Mouse (Mus musculus) heart, adult 8-10 months (tissue): ENCODE data around the gene Ptpn14. TPM values are rescaled to one million over a fixed set of nuclear protein-coding genes. Genes with fewer than 3 reads are reported as not detected.
A peak's percentile ranks its signal among the peaks of the same experiment; 100 is the strongest.
"Not testable (repeated sequence)": the region's sequence is repeated elsewhere in the genome, so short reads cannot be mapped to it uniquely, and the experiment has no call there.

Experiments used
- DNase-seq: peaks from one replicate; pipeline ENCODE4 v3.0.0; 2022; ENCODE audit warnings: low spot score
- total RNA-seq, 4 experiments: library from RNA; stranded (reverse); gene quantifications; 2 replicates each; pipeline ENCODE4 v1.2.4; 2022

The Ptpn14 gene
- 10 to 100 TPM; 31.2 to 35.9 (median 33.9) TPM for total RNA-seq

DNA sequence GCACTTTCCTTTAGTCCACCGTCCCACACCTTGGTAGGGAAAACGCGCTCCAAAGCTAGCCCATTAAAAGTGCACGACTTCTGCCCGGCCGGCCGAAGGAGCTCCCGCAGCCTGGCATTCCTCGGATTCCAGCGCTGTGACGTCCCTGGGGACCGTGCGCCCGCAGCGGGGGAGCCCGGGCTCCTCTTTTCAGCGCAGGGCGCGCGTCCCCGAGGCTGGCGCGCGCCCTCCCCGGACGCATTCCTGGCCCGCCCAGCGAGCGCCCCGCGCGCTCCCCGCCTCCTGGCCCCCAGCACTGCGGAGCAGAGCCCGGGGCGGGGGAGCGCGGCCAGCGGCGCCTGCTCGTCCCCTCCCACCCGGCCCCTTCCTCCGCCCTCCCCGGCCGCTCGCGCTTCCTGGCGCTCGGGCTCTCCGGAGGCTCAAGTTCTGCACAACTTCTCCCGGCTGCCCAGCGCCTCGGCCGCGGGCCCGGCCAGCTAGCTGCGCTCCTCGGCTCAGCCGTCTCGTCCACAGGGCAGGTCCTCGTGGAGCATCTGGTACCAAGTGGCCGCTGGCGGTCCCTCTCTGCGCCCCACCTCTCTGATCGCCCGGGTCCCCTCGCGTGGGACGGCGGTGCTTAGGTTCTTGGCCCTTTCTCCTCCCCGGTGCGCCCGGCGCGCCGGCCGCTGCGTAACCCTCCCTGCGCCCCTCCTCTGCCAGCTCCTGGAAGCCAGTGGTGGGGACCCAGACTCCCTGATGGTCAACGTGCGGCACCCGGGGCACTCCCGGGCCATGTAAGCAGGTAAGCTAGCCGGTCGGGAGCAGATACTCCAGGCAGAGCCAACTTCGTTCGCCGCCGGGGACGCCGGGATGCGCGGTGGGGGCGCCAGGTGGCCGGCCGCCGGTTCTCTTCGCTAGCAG, at the start of gene Ptpn14:
Gene Ptpn14 (plus strand): TSS at position 385 of the 900 bp plus-strand sequence.
- peak; percentile 72 for DNase-seq

GRCm38 (mm10) chr1:189679555-189679954, 48.5 kb upstream of the Ptpn14 start:
- DNase-seq: peak; percentile 40

GRCm38 (mm10) chr1:189684786-189685415, 43.2 kb upstream of the Ptpn14 start:
- DNase-seq: no peak

DNA sequence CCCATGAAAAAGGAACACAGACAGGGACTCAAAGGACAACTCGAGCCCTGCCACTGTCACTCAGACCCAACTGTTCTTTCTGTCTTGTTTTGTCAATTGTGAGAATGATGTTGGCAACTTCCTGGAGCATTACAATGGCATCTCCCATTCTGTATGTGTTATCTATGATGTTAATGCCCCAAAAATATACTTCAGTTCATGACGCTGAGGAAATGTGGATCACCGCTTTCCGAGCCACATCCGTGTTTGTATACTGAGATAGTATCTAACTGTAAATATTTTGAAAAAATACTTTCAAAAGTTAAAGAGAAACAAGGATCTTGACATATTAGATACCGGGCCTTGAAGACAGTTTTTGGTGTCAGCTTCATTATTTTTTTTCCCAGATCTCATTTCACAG, 42.0 kb upstream of the Ptpn14 start:
- DNase-seq: no peak

- peak; percentile 99 for DNase-seq
Measured at GRCm38 (mm10) chr1:189687654-189688387, 40.2 kb upstream of the Ptpn14 start, which contains the start of gene Cenpf. Gene Cenpf, minus strand, starts transcription at chr1:189688086.

GRCm38 (mm10) chr1:189688388-189688750, 39.7 kb upstream of the Ptpn14 start:
- no peak for DNase-seq

DNA sequence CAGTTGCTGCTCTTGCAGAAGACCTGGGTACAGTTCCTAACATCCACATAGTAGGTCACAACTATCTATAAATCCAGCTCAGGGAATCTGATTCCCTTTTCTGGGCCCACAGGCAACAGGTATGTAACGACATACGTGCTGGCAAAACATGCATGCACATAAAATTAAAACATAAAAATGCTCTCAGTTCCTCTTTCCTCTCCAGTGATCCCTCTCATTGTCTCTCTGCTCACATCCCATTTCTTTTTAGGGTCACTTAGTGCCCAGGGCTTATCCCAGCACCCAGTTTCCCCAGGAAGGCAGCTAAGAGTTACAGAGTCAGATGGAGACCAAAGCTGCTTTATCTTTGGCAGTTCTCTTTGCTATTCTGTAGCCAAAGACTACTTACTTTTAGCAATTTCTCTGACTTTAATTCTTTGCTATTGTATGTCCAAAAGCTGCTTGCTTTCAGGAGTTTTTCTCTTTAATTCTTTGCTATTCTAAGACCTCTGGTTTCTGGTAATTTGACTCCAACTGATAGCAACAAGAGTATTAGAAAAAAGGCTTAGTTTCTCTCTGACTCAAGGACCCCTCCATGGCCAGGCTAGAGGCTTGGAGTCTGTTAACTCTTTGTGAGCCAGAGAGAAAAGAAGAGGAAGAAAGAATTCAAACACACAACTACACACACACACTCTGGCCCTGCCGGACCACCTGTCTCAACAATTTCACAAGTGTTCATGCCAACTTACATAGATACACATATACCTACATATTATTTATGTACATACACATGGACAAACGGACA, 38.8 kb upstream of the Ptpn14 start:
- DNase-seq: no peak

GRCm38 (mm10) chr1:189692442-189692841, 35.6 kb upstream of the Ptpn14 start:
- not testable (repeated sequence) for DNase-seq

GRCm38 (mm10) chr1:189694391-189694790, 33.7 kb upstream of the Ptpn14 start:
- DNase-seq: no peak

- DNase-seq: no peak
Measured at GRCm38 (mm10) chr1:189695321-189695720, 32.7 kb upstream of the Ptpn14 start.

- DNase-seq: peak; percentile 14
Measured at GRCm38 (mm10) chr1:189698416-189698815, 29.7 kb upstream of the Ptpn14 start.

DNA sequence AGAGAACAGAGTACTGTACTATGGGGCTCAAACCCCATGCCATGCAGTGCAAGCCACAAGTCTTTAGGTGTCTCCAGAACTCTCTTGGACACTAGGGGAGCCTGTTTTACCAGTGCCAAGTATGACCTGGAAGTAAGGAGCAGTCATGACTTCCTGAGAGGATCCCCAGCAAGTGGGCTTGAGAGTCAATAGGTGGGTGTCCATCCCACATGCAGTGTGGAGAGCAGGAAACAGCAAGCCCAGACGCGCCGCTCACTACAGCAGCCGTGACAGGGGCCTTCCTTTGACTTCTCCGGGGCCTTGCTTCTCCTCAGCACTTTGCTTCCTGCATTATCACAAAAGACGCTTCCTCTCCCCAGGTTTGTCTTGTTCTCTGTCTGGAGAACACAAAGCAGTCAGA, 27.9 kb upstream of the Ptpn14 start:
- no peak for DNase-seq

- peak; percentile 64 for DNase-seq
Measured at GRCm38 (mm10) chr1:189700990-189701389, 27.1 kb upstream of the Ptpn14 start.

DNA sequence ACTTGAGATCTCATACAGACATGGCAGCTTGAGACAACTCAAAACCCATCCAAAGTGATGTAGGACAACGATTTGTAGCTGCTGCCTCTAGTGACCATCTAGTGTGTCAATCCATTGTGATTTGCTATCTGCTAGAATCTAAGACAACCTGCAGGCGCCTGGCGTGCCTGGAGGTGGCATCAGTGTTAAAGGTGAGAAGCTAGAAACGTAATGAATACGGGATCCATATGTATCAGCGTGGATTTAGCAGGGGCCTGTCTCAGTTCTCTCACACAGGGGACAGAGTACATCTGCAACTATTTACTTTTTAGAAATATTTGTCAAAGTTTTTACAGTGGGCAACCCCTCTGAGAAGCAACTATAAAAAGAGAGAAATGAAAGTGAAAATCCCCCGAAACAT, 24.9 kb upstream of the Ptpn14 start:
- DNase-seq: no peak

DNA sequence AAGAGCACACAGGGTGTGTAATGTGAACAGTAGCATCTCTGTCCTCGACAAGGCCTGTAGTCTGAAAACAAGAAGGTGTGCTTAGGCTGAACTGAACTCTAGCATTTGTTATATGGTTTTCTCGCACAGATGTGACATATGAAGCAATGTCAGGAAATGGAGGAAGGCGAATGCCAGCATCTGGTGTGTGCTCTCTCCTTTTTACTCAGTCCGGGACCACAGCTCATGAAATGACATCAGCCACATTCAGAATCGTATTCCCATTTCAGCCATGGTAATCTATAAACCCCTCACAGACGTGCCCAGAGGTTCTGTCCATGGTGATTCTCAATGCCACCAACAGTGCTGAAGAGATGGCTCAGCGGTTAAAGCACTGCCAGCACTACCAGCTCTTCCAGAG, 24.5 kb upstream of the Ptpn14 start:
- DNase-seq: no peak

- no peak for DNase-seq
Measured at GRCm38 (mm10) chr1:189706040-189706645, 21.9 kb upstream of the Ptpn14 start.

DNA sequence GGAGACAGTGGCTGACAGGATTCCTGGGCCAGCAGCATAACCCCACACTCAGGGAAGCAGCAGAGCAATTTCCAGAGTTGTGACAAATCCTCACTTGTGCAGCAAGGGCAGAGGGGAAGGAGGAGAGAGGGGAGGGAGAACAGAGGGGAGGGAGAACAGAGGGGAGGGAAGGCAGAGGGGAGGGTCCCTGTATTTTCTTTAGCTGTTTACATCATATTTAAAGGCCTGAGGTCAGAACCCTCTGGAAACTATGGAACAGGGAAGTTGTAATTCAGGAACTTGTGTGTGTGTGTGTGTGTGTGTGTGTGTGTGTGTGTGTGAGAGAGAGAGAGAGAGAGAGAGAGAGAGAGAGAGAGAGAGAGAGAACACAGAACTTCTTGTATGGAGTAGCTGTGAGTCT, 21.1 kb upstream of the Ptpn14 start:
- no peak for DNase-seq

DNA sequence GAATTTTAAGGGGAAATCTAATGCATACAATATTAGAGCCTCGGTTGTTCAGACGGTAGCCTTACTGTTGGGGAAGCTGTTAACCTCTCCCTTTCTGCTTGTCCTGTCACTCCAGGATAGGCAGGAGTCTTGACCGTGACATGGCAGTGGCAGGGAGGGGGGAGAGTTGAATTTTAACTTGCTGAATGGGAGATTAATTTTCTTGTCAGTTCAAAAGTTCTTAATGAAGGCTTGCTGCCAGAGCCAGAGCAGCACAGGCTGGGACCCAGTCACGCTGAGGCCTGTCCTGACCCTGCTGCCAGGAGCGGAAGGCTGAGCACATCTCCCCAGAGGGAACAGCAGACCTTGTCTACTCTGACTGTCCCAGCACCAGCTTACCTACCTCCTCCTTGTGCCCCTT, 20.6 kb upstream of the Ptpn14 start:
- DNase-seq: no peak

DNA sequence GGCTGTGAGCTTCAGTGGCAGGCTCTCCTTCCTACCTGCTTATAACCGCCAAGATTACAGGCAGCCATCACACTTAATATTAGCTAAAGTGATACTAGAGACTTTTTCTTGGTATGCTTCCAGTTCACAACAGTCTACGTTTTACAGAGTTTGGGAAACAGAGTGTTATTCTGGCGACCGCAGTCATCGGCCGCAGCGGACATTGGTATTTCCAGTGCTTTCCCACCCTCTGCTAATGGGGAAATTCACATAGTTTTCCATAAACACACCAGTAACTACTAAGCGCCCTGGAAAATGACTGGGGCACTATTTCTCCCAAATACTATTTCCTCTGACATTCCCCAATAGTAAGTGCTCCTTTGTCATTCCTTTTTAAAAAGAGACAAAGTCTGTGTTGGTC, 19.1 kb upstream of the Ptpn14 start:
- no peak for DNase-seq

- no peak for DNase-seq
Measured at GRCm38 (mm10) chr1:189715915-189716797, 11.9 kb upstream of the Ptpn14 start.
